Mouse (Mus musculus): Measurements from ENCODE around the gene Clpsl2.

Gene Clpsl2

DNA sequence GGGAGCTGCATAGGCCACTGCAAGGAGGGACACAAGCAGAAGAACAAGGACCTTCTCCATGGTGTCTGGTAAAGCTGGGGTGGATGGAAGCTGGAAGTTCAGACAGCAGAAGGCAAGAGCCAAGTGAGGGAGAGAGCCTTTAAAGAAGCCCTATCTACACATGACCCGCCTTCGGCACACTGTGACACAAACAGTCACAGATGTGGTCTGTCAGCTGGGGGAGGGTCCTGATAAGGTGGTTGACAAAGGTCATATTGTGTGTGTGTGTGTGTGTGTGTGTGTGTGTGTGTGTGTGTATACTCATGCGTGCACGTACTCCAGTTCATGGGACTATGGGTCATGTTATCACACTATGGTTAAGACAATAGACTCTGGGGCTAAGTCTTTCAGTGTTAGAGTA lies 11.4 kb downstream of the Clpsl2 start, which contains the start of gene Clps:
Clps (minus strand) TSS at position 169 of the 400 bp plus-strand sequence.
- no peak for DNase-seq

DNA sequence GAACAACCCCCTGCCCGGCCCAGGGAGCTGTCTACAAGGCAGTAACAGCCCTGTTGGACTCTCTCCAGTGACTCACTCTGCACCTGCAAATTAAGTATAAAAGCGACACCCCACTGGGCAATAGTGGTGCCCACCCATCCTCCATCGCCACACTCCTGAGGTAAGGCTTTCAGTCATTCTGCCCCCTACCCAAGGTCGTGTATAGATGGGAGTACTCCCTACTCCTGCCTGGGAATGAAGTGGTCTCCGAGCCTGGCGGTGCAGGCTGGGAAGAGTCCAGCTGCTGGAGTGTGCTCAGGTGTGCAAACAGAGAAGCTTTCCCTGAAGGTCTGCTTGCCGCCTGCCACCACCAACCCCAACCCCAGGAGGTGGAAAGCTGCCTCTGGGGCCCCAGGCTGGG lies 12.4 kb downstream of the Clpsl2 start:
- no peak for DNase-seq

DNA sequence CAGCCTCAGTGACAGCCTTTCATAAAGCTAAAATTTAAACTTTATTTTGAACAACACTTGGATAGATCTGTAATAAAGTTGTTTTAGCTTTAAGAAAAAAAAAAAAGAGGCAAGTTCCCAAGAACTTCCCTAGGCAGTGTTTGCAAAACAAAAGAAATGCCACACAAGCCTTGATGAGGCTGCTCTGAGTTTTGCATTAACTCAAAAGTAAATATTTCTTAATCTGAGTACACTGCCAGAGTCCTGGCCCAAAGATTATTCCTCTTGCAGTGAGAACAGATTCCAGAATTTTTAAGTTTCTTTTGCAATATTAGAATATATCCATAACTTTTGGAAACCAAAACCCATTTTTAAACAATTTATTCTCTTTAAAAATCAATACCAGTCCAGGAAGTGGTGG lies 16.0 kb downstream of the Clpsl2 start:
- no peak for DNase-seq

DNA sequence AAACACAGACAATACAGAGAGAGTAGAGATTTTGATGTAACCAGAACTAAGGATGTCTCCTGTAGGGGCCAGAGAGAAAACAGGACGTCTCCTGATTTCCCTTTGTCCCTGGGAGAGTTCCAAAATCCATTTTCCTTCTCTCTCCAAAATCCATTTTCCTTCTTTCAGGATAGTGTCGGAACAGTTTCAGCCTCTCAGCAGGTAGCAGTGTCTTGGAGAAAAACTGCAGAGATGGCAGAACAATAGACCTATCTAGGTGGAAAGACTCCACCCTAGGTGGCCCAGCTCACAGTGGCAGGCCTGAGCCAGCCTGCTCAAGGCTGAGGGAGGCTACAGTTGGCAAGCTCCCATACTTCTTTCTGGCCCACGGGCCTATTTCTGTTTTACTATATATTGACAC lies 18.3 kb downstream of the Clpsl2 start:
- DNase-seq = no peak

DNA sequence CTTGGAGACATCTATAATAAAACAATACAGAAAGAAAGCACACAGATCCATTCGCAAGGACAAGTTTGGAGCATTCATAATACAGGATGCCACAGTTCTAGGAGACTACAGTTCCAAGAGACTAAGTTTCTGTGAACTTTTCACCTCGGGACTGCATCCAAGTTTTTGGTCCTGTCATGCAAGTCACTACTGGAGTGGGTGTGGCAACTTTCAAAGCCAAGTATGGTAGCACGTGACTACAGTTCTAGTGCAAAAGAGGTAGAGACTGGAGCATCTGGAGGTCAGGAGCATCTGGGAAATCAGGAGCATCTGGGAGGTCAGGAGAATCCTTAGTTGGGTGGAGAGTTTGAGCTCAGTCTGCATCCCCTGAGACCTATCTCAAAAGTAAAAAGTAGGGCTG lies 22.7 kb downstream of the Clpsl2 start:
- peak in 1 of 2 experiments; percentile 55 for DNase-seq

DNA sequence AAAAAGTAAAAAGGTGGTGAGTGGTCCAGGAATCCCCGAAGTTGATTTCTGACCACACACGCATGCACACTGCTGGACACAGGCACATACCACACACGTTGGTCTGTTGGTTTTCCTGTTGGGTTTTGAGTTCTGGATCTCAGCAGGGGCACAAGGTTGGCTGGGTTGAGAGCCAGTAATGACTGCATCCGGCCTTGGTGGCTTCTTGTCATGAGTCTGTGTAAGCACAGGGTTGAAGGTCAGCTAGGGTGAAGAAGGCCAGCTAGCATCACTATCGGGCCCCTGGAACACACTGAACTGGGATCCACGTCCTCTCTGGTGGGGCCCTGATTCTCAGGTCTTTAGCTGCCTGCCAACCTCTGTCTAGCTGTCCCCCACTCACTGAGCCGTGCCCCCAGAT lies 23.3 kb downstream of the Clpsl2 start:
- DNase-seq = no peak

DNA sequence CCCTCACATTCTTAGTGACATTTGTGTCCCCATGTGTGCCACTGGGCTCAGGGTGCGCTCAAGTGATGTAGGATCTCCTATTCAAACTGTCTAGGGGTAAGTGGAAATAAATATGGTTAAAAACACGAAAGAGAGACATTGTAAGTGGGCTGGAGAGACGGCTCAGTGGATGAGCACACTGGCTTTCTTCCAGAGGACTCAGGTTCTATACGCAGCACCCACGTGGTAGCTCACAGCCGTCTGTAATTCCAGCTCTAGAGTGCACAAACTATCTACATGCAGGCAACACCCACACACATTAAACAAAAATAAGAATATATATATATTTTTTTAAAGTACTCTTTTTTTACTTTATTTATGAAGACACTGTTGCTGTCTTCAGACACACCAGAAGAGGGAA lies 23.7 kb downstream of the Clpsl2 start:
- no peak for DNase-seq

DNA sequence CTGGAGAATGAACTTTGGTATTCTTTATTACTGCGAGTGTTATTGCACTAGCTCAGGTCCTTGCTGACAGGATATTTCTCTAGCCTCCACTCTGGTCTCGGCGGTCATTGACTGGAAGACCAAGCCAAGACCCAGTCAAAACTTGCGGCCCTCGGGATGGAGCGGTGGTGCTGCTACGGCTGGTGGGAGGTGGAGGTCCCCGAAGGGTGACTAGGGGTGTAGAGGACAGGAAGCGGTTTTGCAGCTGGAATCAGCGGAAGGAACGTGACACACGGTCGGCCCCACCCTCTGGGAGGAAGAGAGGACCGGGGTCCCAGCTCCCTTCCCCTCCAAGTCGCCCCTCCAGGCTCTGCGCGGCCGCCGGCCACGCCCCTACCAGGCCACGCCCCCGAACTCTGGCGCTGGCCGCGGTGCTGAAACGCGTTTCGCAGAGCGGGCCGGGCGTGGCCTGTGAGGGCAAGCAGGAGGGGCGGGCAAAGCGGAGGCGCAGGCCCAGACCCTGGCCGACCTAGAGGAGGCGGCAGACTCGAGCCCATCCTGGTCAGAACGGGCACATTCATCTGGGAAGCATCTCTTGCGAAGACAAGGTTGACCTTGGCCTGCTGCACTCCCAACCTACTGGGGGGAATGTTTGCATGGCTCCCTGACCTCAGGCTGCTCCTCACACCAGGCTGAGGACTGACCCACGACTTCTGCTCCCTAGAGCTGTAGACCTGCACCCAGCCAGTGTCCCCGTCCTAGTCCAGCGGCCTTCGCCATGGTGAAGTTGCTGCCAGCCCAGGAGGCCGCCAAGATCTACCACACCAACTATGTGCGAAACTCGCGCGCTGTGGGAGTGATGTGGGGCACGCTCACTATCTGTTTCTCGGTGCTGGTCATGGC lies 26.3 kb downstream of the Clpsl2 start, which contains the start of gene Lhfpl5:
Lhfpl5 (plus strand) TSS at position 398 of the 882 bp plus-strand sequence.
- peak in 1 of 2 experiments; percentile 71 for DNase-seq

DNA sequence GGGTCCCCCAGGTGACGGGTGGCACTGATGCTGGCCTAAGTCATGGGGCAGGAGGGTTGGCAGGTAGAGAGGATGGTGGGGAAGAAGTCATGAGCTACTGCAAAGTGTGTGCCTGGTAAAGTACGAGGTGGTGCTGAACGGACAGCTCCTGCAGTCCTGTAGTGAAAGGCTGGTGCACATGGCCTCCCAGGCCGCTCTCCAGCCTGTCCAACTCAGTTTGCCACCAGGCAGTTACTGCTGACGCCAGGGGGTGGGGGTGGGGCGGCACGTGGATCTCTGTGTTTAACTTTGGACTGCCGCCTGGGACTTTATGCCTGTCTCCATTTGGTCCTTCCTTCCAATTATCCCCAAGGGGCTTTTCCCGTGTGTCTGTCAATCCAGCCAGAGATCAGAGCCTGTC lies 31.2 kb downstream of the Clpsl2 start:
- peak; percentile 70 to 90 for DNase-seq

DNA sequence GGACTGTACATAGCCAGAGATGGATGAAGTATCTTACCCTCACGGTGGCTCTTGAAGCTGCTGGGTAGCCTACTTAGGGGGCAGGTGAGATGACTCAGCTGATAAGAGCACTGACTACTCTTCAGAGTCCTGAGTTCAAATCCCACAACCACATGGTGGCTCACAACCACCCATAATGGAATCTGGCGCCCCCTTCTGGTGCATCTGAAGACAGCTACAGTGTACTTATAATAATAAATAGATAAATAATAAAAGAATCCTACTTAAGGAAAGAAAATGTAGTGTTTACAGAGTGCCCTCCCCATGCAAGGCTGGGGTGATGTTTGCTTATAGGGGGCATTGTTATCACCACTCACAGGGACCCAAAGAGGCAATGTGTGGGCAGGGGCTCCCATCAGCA lies 31.8 kb downstream of the Clpsl2 start:
- no peak for DNase-seq

DNA sequence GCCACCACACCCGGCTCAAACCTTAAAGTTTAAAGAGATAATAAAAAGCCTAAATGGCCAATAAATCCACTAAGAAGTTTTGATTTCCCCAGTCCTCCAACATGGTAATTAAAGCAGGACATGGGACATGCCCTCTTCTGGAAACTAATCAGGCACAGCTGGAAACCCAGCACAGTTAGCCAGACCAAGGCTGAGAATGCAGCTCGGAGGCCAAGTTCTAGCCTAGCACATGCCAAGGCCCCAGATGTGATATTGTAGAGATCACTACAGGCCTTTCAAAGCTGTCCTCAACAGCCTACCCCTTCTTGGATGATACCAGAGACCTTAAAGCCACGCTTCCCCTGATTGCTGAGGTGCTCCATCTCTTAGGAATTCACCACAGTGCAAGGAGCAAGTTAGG lies 37.3 kb downstream of the Clpsl2 start:
- no peak for DNase-seq

DNA sequence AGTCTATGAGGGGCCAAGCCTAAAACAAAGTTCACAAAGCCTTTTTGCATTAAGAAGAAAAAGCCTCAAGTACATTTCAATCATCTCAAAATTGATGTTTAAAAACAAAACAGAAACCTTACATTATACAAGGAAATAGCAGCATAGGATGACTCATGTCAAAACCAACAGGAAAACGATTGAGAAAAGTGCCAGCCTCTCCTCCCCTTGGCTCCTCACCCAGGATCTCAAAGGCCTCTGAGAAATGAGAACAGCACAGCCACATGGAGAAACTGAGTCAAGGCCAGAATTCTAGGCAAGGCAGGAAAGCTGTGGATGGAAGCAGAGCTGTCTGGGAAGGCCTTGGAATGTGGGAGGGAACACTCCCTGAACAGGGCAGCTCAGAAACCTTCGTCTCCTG lies 39.4 kb downstream of the Clpsl2 start:
- no peak for DNase-seq

DNA sequence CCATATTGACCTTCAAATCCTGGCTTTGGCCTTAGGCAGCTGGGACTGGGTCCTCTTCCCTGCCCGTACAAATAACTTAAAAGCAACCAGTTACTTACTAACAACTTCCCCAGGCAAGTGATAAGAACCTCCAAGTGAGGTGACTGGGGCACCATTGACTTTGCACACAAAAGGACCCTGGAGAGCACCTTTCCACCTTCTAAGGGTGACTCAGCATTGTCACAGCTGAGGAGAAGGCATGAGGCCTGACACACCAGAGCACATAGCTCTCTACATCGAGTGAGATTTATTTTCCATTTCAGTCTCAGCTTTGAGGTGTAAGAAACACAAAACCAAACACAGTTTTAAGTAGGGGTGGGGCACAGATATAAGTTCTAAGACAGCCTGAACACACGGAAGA lies 41.4 kb downstream of the Clpsl2 start:
- no peak for DNase-seq

DNA sequence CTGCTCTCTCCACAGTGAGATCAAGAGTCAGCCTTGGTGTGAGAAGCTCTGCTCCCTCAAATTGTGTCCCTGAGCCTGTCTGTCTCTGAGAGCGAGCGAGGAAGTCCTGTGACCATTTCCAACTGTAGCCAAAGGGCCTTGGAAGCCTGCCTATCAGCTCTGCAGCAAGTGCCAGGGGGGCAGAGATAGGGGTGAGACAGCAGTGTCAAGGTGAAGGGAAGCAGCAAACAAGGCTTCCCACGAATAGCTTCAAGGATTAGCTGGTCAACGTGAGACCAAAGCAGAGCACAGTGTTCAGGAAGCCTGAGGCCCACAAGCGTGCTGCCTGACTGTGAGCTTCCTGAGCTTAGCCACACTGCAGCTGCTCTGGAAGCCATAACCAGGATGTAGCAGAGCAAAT lies 42.3 kb downstream of the Clpsl2 start:
- DNase-seq = no peak

DNA sequence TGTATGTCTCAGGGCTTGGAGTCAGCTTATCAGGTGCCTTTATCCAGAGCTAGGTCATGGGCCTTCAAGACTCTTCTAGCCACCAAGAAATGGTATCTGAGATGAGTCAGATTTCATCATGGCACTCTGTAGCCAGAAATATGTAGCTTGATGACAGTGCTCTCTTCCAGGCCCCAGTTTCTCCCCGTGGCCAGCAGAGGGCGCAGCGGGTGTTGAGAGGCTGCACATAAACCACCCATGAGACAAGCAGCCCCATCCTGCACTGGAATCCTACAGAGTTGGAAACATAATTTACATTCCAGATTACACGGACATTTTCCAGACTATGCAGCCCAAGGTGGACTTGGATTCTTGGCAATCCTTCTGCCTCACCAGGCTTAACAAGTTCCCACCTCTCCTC lies 43.8 kb downstream of the Clpsl2 start:
- DNase-seq = peak; percentile 66 to 89

DNA sequence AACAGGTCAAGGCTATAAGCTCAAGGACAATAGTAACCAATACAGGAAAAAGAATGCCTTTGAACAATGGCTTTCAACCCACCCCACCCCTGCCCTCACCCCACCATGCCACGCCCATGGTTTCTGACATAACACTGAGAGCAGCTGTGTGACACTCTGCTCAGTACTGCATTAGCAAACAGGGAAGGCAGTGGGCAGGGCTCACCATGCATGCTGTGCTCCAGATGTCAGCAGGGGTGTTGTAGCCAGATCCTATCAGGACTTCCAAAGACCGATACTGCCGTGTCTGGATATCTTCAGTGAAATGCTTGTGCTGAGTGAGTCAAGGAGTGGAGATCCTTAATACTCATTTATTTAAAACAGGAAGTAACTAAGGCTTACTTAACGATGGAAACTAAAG lies 44.8 kb downstream of the Clpsl2 start:
- DNase-seq = no peak

DNA sequence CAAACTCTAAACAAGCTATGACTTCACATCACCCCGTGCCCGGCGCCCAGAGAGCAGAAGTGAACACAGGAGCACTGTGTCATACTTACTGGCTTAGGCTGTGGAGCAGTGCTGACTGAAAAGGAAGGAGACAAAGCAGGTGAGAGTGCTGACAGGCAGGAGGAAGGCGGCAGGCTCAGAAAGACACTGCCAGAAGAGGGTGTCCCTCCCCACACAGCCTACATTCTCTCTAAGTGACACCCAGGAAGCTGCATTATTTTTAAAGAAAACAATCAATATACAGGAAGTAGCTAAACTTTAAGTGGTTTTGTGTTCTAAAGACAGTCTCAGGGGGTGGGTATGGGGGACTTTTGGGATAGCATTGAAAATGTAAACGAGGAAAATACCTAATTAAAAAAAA lies 51.6 kb downstream of the Clpsl2 start:
- no peak for DNase-seq

DNA sequence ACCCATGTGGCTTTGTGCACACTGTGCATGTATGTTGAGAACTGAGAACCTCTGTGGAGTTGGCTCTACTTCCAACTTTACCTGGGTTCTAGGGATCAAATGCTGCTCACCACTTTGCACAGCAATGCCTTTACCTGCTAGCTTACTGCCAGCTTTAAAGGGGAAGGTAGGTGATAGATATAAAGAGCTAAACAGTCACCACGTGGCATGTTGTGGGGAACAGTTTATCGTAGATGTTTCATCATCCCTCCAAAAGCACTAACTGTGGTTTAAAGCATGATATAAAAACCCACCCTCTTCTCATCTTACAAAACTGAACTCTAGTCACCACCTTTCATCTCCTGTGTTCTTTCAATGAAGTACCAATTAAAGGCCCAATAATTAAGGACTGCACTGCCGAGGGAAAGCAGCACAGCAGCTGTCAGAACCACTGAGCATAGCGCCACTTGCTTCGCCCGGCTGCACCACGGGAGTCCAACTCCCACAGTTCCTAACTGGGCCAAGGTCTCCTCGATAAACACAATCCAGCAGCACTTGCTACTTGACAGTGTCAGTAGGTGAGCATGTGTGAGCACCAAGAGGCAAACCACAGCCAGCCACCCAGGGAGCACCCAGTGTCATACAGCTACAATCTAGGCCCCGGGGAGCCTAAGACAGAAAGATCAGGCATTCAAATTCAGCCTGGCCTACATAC lies 52.5 kb downstream of the Clpsl2 start:
- no peak for DNase-seq

Data from kidney, postnatal 36 days (tissue).